Mouse (Mus musculus) intestine, postnatal 0 days (tissue): ENCODE results near the gene Hes3. TPM values are rescaled to one million over a fixed set of nuclear protein-coding genes. Genes with fewer than 3 reads are reported as not detected.
A peak's percentile ranks its signal among the peaks of the same experiment; 100 is the strongest.

ENCODE experiments used
- ATAC-seq: fragments of 200-750 bp; cut with Nextera tagmentation; 2 replicates; pipeline ENCODE4 v1.8.0; 2017; ENCODE audit warnings: mild to moderate bottlenecking, moderate TSS enrichment, moderate library complexity
- H3K27ac ChIP-seq: fragments of 300-500 bp; sonication (generic); 2 replicates; pipeline ENCODE4 v1.5.1; 2014; ENCODE audit warnings: mild to moderate bottlenecking, low read depth, low read length, moderate library complexity
- H3K27me3 ChIP-seq: fragments of 300-500 bp; sonication (generic); replicated peaks from 2 replicates; pipeline ENCODE4 v1.6.1; 2014; ENCODE audit warnings: low read length, mixed read lengths; ENCODE audit not compliant: control insufficient read depth, insufficient read depth
- H3K36me3 ChIP-seq: fragments of 300-500 bp; sonication (generic); 2 replicates; pipeline ENCODE4 v1.6.1; 2014; ENCODE audit warnings: mild to moderate bottlenecking, moderate library complexity; ENCODE audit not compliant: control insufficient read depth, insufficient read depth
- H3K4me1 ChIP-seq: fragments of 300-500 bp; sonication (generic); replicated peaks from 2 replicates; pipeline ENCODE4 v1.6.1; 2014; ENCODE audit warnings: antibody characterized with exemption, low read length, mixed read lengths; ENCODE audit not compliant: control insufficient read depth, insufficient read depth
- H3K4me2 ChIP-seq: fragments of 300-500 bp; sonication (generic); replicated peaks from 2 replicates; pipeline ENCODE4 v1.6.1; 2014; ENCODE audit warnings: low read depth, mild to moderate bottlenecking, moderate library complexity
- H3K4me3 ChIP-seq: fragments of 300-500 bp; sonication (generic); 2 replicates; pipeline ENCODE4 v1.5.1; 2014; ENCODE audit warnings: low read depth, low read length
- H3K9ac ChIP-seq: fragments of 300-500 bp; sonication (generic); 2 replicates; pipeline ENCODE4 v1.6.1; 2014; ENCODE audit warnings: mild to moderate bottlenecking, low read depth, low read length
- H3K9me3 ChIP-seq: fragments of 300-500 bp; sonication (generic); 2 replicates; pipeline ENCODE4 v1.6.1; 2016; ENCODE audit warnings: mixed run types; ENCODE audit not compliant: control insufficient read depth
- CTCF ChIP-seq: sonication (generic); IDR thresholded peaks from 2 replicates; pipeline ENCODE4 v1.5.1; 2016; ENCODE audit warnings: low read depth, mild to moderate bottlenecking, control low read depth, antibody characterized with exemption, moderate library complexity
- WGBS: fragments of 180-500 bp; shearing (Covaris S2); extraction: QIAGEN DNeasy Blood & Tissue Kit; methylation state at CpG from one replicate; pipeline ENCODE4 v1.1.7; 2014; 5-methylcytosine and 5-hydroxymethylcytosine counted together
- polyA plus RNA-seq: library from polyadenylated mRNA; unstranded; fragments of >200 nt; fragmentation: Nextera tagmentation; extraction: Ambion mirVana; gene quantifications from 2 replicates; pipeline ENCODE4 v1.2.1, GENCODE M21; 2015

Hes3 gene
- polyA plus RNA-seq, 1 experiment from 2014 or later, result not detected

DNA sequence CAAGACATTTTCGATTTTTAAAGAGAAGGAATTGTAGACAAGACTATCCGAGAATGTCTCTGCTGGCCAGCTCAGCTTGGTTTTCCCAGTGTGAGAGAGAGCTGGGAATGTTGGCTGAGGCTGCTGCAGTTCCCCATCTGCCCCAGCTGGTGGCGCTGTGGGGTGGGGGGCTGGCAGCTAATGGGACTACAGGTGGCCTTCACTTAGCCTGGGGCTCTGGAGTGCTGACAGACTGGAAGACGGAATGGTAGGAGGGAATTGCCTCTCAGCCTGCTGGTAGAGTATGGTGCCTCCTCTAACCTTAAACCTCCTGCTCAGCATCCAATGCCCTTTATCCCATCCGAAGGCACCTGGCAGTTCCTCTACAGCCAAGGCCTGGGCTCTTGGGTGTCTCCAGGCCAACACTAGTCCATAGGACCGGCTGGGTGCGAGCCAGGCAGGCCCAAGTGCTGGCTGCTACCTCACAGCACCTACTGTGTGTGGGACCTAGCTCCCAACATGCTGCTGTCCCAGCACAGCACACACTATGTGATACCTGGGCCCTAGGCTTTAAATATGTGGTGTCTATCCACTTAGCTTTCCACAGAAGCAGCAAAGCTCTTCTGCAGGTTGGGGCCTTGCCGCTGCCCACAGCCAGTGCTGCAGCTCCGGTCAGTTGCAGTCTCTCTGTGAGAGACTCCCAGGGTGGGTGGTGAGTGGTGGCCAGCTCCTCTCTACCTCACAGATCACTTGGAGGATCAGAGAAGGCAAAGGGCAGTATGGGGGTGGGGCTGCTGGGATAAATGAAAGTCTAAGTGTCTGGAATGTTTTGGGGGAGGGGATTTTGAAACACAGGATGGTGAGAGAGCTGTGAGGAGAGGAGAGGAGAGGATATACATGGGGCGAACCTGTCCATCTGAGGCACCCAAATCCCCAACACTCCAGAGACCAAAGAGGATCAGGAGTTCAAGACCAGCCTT, 14.8 kb downstream of the Hes3 start:
- WGBS, result 56% methylated on average over 10 of the region's 10 CpGs
- H3K9ac ChIP-seq, result no peak overlapping the region
- TF ChIP-seq CTCF, result peak; percentile 77
- H3K27ac ChIP-seq, result no peak overlapping the region
- H3K9me3 ChIP-seq, result no peaks in the 10 kb centered on the region
- no peaks in the 10 kb centered on the region; the same call in 1 of the 2 replicates for H3K36me3 ChIP-seq
- no peaks in the 10 kb centered on the region for H3K4me1 ChIP-seq
- H3K27me3 ChIP-seq, result peaks cover 21% of the 10 kb centered on the region
- H3K4me3 ChIP-seq, result no peak overlapping the region
- ATAC-seq, result no peak
- H3K4me2 ChIP-seq, result no peak overlapping the region

DNA sequence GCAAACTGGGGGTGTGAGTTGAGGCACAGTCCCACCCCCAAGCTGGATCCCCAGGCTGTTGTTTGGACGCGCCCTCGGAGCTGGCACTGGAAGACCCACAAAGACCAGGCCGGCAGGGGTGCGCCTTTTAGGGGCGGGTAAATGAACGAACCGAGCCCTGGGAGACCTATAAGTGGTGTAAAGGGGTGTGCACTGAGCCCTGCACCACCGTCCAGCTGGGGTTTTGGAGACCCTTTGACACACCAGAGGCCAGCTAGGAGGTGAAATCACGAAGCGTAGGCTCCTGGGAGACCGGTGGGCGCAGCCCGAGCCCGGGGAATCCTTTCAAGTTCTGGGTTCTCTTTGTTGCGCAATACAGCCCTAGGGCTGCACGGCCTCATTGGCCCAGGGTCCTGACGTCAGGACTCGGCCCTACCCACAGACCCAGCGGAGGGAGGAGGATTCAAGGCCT, 16.8 kb downstream of the Hes3 start:
- H3K9ac ChIP-seq, result peak overlapping the region; percentile 54; the same call in 1 of the 2 replicates
- H3K36me3 ChIP-seq, result no peaks in the 10 kb centered on the region; the same call in 1 of the 2 replicates
- no peaks in the 10 kb centered on the region for H3K4me1 ChIP-seq
- 2% methylated on average over 20 of the region's 20 CpGs for WGBS
- ATAC-seq, result no peak
- no peak for TF ChIP-seq CTCF
- H3K9me3 ChIP-seq, result no peaks in the 10 kb centered on the region
- H3K27ac ChIP-seq, result no peak overlapping the region
- peak overlapping the region; percentile 53 for H3K4me3 ChIP-seq
- H3K27me3 ChIP-seq, result peaks cover 8% of the 10 kb centered on the region; the same call in 1 of the 2 replicates
- peak overlapping the region; percentile 85 for H3K4me2 ChIP-seq

GRCm38 (mm10) chr4:152273621-152274236, 17.7 kb downstream of the Hes3 start, which contains the start of gene Gpr153:
Gpr153 (plus strand) TSS chr4:152274232.
- peaks cover 8% of the 10 kb centered on the region; the same call in 1 of the 2 replicates for H3K27me3 ChIP-seq
- H3K4me3 ChIP-seq, result peak within 1 kb of the TSS; percentile 53
- H3K4me1 ChIP-seq, result no peaks in the 10 kb centered on the region
- peak within 1 kb of the TSS; percentile 29; the same call in 1 of the 2 replicates for H3K27ac ChIP-seq
- no peak for TF ChIP-seq CTCF
- ATAC-seq, result peak; percentile 52
- H3K9me3 ChIP-seq, result no peaks in the 10 kb centered on the region
- peak within 1 kb of the TSS; percentile 85 for H3K4me2 ChIP-seq
- H3K36me3 ChIP-seq, result no peaks in the 10 kb centered on the region; the same call in 1 of the 2 replicates
- WGBS, result 2% methylated on average over 44 of the region's 48 CpGs
- peak within 1 kb of the TSS; percentile 54 for H3K9ac ChIP-seq

DNA sequence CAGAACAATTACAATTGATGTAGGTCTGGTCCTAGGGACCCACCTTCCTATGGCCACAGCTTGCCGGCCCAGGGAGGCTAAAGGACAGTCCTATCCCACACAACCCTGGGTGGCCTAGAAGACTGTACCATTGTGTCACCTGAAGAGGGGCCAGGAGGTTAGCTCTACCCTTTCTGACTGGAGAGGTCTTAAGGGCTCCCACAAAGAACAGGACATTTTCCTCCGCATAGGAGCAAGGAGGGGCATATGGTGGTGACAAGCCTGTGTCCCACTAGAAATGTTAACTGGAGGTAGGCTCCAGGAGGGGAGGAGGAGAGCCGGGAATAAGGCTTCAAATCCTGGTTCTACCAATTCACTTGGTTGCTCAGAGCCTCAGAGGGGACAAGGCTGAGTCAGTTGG, 18.3 kb downstream of the Hes3 start:
- Histone ChIP-seq H3K9ac (no peak overlapping the region), H3K27me3 (peaks cover 8% of the 10 kb centered on the region; the same call in 1 of the 2 replicates), H3K27ac (peak overlapping the region; percentile 29; the same call in 1 of the 2 replicates), H3K36me3 (no peaks in the 10 kb centered on the region; the same call in 1 of the 2 replicates), H3K4me1 (no peaks in the 10 kb centered on the region), H3K4me2 (no peak overlapping the region), H3K9me3 (no peaks in the 10 kb centered on the region), H3K4me3 (no peak overlapping the region)
- no peak for ATAC-seq
- no peak for TF ChIP-seq CTCF
- 37% methylated on average over 3 of the region's 3 CpGs for whole genome bisulfite sequencing

DNA sequence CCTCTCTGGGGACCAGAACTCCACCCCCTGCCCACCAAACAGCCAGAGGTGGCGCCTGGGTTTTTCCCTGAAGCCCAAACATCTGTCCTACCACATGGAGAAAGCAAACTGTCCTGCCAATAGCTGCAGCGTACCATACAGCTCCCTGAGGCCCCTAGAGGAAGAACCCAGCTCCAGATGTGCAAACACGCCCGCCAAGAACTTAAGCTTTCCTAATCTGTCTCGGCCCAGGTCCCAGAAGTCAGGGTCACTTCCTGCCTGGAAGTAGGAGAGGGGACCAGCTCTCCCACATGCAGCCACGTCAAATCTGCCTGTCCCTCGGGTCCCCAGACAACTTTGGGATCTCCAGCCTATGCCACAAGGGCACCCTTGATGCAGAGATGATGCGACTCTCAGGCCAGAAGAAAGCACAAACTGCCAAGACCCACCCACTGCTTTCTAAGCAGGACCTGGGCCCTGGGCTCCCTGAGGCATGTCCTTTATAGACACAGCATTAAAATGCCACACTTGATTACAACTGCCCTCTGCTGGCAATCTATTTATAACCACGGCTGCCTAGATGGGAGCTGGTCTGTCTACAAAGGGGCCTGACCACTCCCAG, 18.9 kb downstream of the Hes3 start:
- 32% methylated on average over 9 of the region's 9 CpGs for WGBS
- Histone ChIP-seq H3K27me3 (peaks cover 8% of the 10 kb centered on the region; the same call in 1 of the 2 replicates), H3K4me2 (no peak overlapping the region), H3K27ac (no peak overlapping the region), H3K9ac (no peak overlapping the region), H3K4me1 (no peaks in the 10 kb centered on the region), H3K36me3 (no peaks in the 10 kb centered on the region; the same call in 1 of the 2 replicates), H3K9me3 (no peaks in the 10 kb centered on the region), H3K4me3 (no peak overlapping the region)
- peak; percentile 58 for TF ChIP-seq CTCF
- ATAC-seq, result no peak

DNA sequence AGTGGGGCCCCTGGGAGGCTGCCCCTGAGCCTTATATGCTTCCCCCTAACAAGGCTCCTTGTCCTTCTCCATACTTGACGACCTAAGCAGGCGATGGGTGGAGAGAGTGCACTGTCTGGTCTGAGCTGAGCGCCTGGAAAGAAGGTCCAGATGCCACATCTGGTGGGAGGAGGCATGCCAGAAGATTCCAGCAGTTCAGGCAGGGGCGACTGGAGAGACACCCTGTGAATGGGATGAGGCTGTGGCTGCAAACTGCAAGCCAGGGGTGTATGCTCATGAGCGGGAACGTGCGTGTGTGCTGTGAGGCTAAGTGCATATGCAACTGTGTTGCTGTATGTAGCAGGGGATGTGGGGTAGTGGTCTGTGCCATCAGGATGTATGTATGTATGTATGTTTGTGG, 19.5 kb downstream of the Hes3 start:
- WGBS, result 59% methylated on average over 7 of the region's 7 CpGs
- Histone ChIP-seq H3K27me3 (peaks cover 8% of the 10 kb centered on the region; the same call in 1 of the 2 replicates), H3K4me2 (no peak overlapping the region), H3K27ac (no peak overlapping the region), H3K36me3 (no peaks in the 10 kb centered on the region; the same call in 1 of the 2 replicates), H3K9ac (no peak overlapping the region), H3K4me3 (no peak overlapping the region), H3K9me3 (no peaks in the 10 kb centered on the region), H3K4me1 (no peaks in the 10 kb centered on the region)
- TF ChIP-seq CTCF, result no peak
- ATAC-seq, result no peak
